Mouse (Mus musculus): ENCODE data around the gene Trim47. TPM values are rescaled to one million over a fixed set of nuclear protein-coding genes. Genes with fewer than 3 reads are reported as not detected.

Gene Trim47
- total RNA-seq, 2 experiments from 2014 or later, result 14.6 to 23.5 TPM

DNA sequence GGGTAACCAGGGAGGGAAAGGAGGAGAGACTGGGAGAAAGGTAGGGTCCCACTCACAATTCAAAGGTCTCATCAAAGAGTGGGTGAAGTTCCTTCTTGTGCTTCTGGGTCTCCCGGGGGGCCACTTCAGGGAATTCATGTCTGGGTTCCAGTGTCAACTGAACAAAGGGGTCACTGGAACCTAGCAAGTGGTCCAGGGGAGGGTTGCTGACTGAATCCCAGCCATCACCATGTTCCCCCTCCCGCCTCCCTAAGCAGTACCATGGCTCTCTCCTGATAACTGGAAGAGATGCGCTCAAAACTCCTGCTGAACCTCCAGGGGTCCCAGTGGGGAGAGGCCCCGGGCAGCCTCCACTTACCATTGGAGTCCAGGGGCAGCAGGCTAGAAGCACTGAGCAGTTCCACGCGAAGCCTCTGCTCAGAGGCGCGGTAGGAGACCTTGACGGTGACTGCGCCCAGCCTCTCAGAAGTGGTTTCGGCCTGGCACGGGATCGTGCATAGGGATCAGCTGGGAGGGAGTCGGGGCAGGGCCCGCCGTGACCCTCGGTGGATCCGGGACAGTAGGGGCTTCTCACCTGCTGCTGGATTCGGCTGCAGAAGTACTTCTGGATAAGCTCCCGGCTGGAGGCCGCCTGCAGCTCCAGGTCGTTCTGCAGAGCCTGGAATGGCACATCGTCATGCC is 62.7 kb downstream of the Trim47 start:
- DNase-seq (ENCODE audit: low spot score in 2 of 2), result no peak

- DNase-seq (ENCODE audit: low spot score in 2 of 2), result no peak
These were observed 63.4 kb downstream of the Trim47 start for GRCm38 (mm10) chr11:116063562-116063961.

GRCm38 (mm10) chr11:116062521-116062920 is 64.5 kb downstream of the Trim47 start:
- no peak for DNase-seq (ENCODE audit: low spot score in 2 of 2)

DNA sequence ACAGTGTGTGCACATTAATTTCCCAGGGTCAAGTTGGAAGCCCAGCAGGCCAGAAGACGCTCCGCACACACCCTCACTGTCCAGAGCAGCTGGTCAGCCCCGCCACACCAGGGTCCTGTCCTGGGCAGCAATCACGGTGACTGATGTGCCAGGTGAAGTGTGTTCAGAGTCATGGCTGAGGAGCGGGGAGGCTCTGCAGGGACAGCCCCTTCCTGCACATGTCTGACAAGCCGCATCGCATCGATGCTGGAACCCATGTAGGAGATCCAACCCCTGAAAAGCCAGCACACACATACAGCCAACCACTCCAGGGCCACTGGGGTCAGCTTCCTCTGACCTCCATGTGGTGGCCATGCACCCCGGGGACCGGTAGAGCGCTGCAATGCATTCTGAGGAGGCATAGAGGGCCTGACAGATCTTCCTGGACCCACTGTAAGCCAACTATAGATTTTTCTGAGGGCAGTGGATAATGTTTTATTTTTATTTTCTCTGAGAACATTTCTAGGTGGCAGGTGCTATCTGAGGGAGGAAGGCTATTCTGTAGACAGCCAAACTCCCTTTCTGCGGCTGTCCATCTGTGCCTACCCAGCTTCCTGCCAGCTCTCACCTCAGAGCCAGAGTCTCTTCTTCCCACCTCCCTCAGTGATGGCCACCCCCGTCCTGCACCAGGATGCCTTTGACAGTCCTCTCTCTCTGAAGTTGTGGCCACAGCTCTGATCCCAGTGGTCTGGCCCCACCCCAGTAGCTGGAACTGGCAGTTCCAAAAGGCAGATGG is 65.2 kb downstream of the Trim47 start:
- no peak for DNase-seq (ENCODE audit: low spot score in 2 of 2)

GRCm38 (mm10) chr11:116060596-116060995 is 66.4 kb downstream of the Trim47 start:
- DNase-seq (ENCODE audit: low spot score in 2 of 2), result no peak

DNA sequence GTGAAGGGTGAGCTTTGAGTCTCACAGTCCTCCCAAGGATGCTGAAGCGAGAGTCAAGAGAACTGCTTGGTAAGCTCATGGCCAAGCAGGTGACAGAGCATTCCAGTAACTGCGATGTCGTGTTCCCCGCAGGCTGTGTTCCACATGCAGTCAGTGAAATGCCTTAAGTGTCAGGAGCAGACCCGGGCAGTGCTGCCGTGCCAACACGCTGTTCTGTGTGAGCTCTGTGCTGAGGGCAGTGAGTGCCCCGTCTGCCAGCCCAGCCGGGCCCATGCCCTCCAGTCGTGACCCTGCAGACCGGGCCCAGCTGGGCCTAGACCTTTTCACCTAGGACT is 67.4 kb downstream of the Trim47 start:
- no peak for DNase-seq (ENCODE audit: low spot score in 2 of 2)

DNA sequence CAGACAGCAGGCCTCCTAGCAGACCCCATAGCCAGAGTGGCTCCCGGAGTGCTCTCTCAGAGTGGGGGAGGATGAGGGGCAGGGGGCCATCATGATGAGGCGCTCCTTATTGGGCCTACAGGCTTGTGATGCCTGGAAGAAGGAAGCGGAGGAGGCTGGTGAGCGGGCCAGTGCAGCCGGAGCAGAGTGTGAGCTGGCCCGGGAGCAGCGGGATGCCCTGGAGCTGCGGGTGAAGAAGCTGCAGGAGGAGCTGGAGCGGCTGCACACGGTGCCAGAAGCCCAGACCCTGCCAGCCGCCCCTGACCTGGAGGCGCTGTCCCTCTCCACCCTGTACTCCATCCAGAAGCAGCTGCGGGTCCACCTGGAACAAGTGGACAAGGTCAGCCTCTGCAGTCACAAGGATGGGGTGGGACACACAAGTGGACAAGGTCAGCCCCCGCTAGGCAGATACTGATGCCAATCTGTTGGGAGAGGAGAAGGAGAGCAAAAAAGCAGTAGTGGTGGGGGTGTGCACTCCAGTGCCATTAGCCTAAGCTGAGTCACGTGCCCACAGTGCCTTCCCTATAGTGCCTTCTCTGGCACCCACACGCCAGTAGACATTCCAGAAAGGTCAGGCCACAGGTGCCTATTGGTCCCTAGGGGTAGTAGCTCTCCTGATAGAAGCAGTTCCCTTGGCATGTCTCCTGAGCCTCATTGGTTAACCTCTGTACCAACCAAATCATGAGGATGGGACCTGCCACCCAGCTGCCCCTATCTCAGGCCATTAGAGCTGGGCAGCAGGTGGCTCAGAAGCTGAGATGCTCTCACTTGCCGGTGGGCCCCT is 67.9 kb downstream of the Trim47 start:
- DNase-seq (ENCODE audit: low spot score in 2 of 2), result no peak

DNA sequence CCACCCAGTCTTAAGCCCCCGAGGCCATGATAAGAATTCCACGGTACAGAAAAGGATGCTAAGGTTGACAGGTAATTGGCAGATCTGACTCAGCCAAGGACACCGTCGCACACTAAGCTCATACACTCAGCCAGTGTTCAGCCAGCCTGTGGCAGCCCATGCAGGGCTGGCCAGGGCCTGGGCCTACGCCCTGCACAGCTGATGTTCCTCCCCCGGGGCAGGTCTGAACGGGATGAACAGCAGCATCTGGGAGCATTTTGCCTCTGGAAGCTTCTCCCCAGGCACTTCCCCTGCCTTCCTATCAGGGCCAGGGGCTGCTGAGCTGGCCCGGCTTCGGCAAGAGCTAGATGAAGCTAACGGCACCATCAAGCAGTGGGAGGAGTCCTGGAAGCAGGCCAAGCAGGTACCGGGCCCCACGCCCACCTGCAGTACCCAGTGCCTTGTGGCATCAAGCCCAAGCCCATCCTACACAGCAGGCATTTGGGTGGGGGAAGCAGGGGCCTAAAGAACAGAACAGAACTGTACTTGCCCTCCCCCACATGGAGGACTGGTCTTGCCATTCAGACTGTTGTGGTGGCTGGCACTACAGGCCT is 68.9 kb downstream of the Trim47 start:
- DNase-seq (ENCODE audit: low spot score in 2 of 2), result no peak

- no peak for DNase-seq (ENCODE audit: low spot score in 2 of 2)
These were observed 69.7 kb downstream of the Trim47 start for GRCm38 (mm10) chr11:116057237-116057881.

GRCm38 (mm10) chr11:116055873-116056272 is 71.1 kb downstream of the Trim47 start:
- DNase-seq (ENCODE audit: low spot score in 2 of 2), result no peak

Other genes with a start within 250 kb of the Trim47 start
- under 1 TPM in 1 of 2 experiments, not detected in 1; 0.74 TPM for gene Smim5, start 227.2 kb downstream of the Trim47 start, total RNA-seq (2021)
- not detected for gene Smim6, start 215.2 kb downstream of the Trim47 start, total RNA-seq (2021)
- gene Sap30bp, start 193.9 kb downstream of the Trim47 start, total RNA-seq (2021), result 10 to 100 TPM; 37.3 to 47.6 TPM
- 10 to 100 TPM; 17.1 to 27.1 TPM for gene Recql5, start 193.7 kb downstream of the Trim47 start, total RNA-seq (2021)
- 1 to 10 TPM; 3.1 to 3.7 TPM for gene Itgb4, start 152.5 kb downstream of the Trim47 start, total RNA-seq (2021)
- 10 to 100 TPM; 26.8 to 33.1 TPM for gene Galk1, start 114.5 kb downstream of the Trim47 start, total RNA-seq (2021)
- 100 to 1,000 TPM; 248 to 269 TPM for gene H3f3b, start 99.2 kb downstream of the Trim47 start, total RNA-seq (2021)
- gene Unk, start 96.9 kb downstream of the Trim47 start, total RNA-seq (2021), result 10 to 100 TPM; 16.2 to 19.2 TPM
- gene Unc13d, start 49.2 kb downstream of the Trim47 start, total RNA-seq (2021), result 1 to 10 TPM; 1.0 to 1.3 TPM
- gene Wbp2, start 40.2 kb downstream of the Trim47 start, total RNA-seq (2021), result 100 to 1,000 TPM; 163 to 187 TPM
- 10 to 100 TPM; 12.9 to 13.1 TPM for gene Trim65, start 3.9 kb upstream of the Trim47 start, total RNA-seq (2021)
- gene Mrpl38, start 11.7 kb upstream of the Trim47 start, total RNA-seq (2021), result 100 to 1,000 TPM; 106 to 115 TPM
- gene Fbf1, start 41.0 kb upstream of the Trim47 start, total RNA-seq (2021), result 10 to 100 TPM; 30.9 to 42.1 TPM
- 10 to 100 TPM; 17.3 to 20.7 TPM for gene Ten1, start 71.6 kb upstream of the Trim47 start, total RNA-seq (2021)
- 100 to 1,000 TPM; 208 to 244 TPM for gene Acox1, start 71.8 kb upstream of the Trim47 start, total RNA-seq (2021)
- 1 to 10 TPM in 1 of 2 experiments, under 1 TPM in 1; 0.56 to 1.0 TPM for gene Evpl, start 110.9 kb upstream of the Trim47 start, total RNA-seq (2021)
- 10 to 100 TPM; 72.8 to 75.2 TPM for gene Srp68, start 147.0 kb upstream of the Trim47 start, total RNA-seq (2021)
- under 1 TPM; 0.20 to 0.29 TPM for gene Galr2, start 153.7 kb upstream of the Trim47 start, total RNA-seq (2021)
- 10 to 100 TPM; 53.4 to 54.2 TPM for gene Exoc7, start 180.0 kb upstream of the Trim47 start, total RNA-seq (2021)
- under 1 TPM; 0.10 to 0.13 TPM for gene Foxj1, start 208.2 kb upstream of the Trim47 start, total RNA-seq (2021)

Data from adrenal gland, adult 18-20 months (tissue).